Mouse (Mus musculus): Measurements from ENCODE around the gene Gm21974. TPM values are rescaled to one million over a fixed set of nuclear protein-coding genes. Genes with fewer than 3 reads are reported as not detected.

Gene Gm21974
- not detected in 2 replicates for total RNA-seq (2012; rRNA removed)
- total RNA-seq (2014; rRNA removed): not detected in 2 replicates
- polyA plus RNA-seq (2012; ENCODE audit: insufficient read length, low read depth): not detected in 2 replicates

DNA sequence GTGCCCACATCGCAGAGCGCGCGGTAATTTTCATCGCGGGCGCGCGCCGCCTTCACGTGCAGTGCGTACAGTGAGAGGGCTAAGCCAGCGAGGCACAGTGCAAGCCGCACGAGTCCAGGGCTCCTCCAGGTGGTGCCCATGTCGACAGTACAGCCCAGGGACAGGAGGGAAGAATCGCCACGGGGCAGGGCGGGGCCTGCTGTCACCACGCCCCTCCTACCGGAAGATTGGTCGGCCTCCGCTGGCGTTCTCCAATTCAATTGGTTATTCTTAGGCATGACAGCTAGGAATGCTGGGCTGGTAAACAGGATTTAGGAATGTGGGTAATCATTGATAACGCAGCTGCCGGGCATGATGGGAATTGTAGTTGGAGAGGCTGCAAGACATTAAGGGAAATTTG lies at the start of gene Gm21974, which contains the start of gene Vkorc1:
Gm21974 (minus strand) TSS at position 13 of the 400 bp plus-strand sequence.
Vkorc1 (minus strand) TSS at position 176 of the 400 bp plus-strand sequence.
- no peak within 1 kb of the TSS for H3K4me2 ChIP-seq (ENCODE audit: insufficient read depth, low read depth, poor library complexity, severe bottlenecking)
- dilution Hi-C loops (cut with MboI; ENCODE audit: extremely low pct_ligation_motif_present, extremely low pct_unique_long_range_greater_than_20kb, low sequenced_read_pairs) (no loop called here), in situ Hi-C loops (cut with MboI; ENCODE audit: low pct_ligation_motif_present, low pct_unique_long_range_greater_than_20kb, low sequenced_read_pairs) (no loop called here)
- 0 out of 4 replicates have a peak, but pooled peaks cover 0 to 2% of the 10 kb centered on the region in 2 experiments for H3K4me1 ChIP-seq (ENCODE audit: control insufficient read depth in 1 of 2, insufficient read depth in 2 of 2)
- H3K9me3 ChIP-seq (replicated peaks; ENCODE audit: low read length): peaks cover 3% of the 10 kb centered on the region
- TF ChIP-seq RAD21 (IDR thresholded peaks at IDR 0.05; ENCODE audit: low read depth, low read length) (no peak), USF1 (IDR thresholded peaks at IDR 0.05; ENCODE audit: low read depth, low read length) (no peak), RCOR1 (conservative IDR thresholded peaks at IDR 0.05; ENCODE audit: low read depth, low read length) (no peak), UBTF (IDR thresholded peaks at IDR 0.05; ENCODE audit: low read depth, low read length) (no peak), JUND (conservative IDR thresholded peaks at IDR 0.05; ENCODE audit: low read depth, low read length) (no peak), MAZ (IDR thresholded peaks at IDR 0.05; ENCODE audit: low read depth, low read length) (no peak), IRF4 (IDR thresholded peaks at IDR 0.05; ENCODE audit: low read depth, low read length) (no peak)
- H3K27ac ChIP-seq (ENCODE audit: insufficient read depth, low read depth): no peak within 1 kb of the TSS
- H3K9ac ChIP-seq (ENCODE audit: insufficient read depth, low read depth): no peak within 1 kb of the TSS
- H3K36me3 ChIP-seq (replicated peaks in 1 of 2; ENCODE audit: control insufficient read depth in 1 of 2, insufficient read depth in 1 of 2, low read length in 1 of 2): peaks cover 0 to 38% of the 10 kb centered on the region in 2 experiments
- H3K79me2 ChIP-seq (replicated peaks; ENCODE audit: control insufficient read depth, extremely low read depth, insufficient read depth, poor library complexity, severe bottlenecking): no peaks in the 10 kb centered on the region
- H3K4me3 ChIP-seq (replicated peaks in 1 of 3; ENCODE audit: low read depth in 2 of 3, low read length in 2 of 3, poor library complexity in 1 of 3): no peak within 1 kb of the TSS
- no peaks in the 10 kb centered on the region for H3K27me3 ChIP-seq (replicated peaks)
- DNase-seq (ENCODE audit: extremely low read depth): no peak

GRCm38 (mm10) chr7:127944614-127945013 lies 49.4 kb upstream of the Gm21974 start:
- dilution Hi-C loops (cut with MboI; ENCODE audit: extremely low pct_ligation_motif_present, extremely low pct_unique_long_range_greater_than_20kb, low sequenced_read_pairs) (no loop called here), in situ Hi-C loops (cut with MboI; ENCODE audit: low pct_ligation_motif_present, low pct_unique_long_range_greater_than_20kb, low sequenced_read_pairs) (no loop called here)
- Histone ChIP-seq H3K9ac (ENCODE audit: insufficient read depth, low read depth) (no peak overlapping the region), H3K4me2 (ENCODE audit: insufficient read depth, low read depth, poor library complexity, severe bottlenecking) (no peak overlapping the region), H3K27ac (ENCODE audit: insufficient read depth, low read depth) (no peak overlapping the region), H3K36me3 (replicated peaks in 1 of 2; ENCODE audit: control insufficient read depth in 1 of 2, insufficient read depth in 1 of 2, low read length in 1 of 2) (no peaks in the 10 kb centered on the region), H3K4me3 (replicated peaks in 1 of 3; ENCODE audit: low read depth in 2 of 3, low read length in 2 of 3, poor library complexity in 1 of 3) (no peak overlapping the region), H3K79me2 (replicated peaks; ENCODE audit: control insufficient read depth, extremely low read depth, insufficient read depth, poor library complexity, severe bottlenecking) (no peaks in the 10 kb centered on the region), H3K4me1 (ENCODE audit: control insufficient read depth in 1 of 2, insufficient read depth in 2 of 2) (no peaks in the 10 kb centered on the region), H3K9me3 (replicated peaks; ENCODE audit: low read length) (no peaks in the 10 kb centered on the region), H3K27me3 (replicated peaks) (peaks cover 64% of the 10 kb centered on the region)
- no peak for DNase-seq (ENCODE audit: extremely low read depth)
- TF ChIP-seq RCOR1 (conservative IDR thresholded peaks at IDR 0.05; ENCODE audit: low read depth, low read length) (no peak), JUND (conservative IDR thresholded peaks at IDR 0.05; ENCODE audit: low read depth, low read length) (no peak), EP300 (IDR thresholded peaks at IDR 0.05; ENCODE audit: low read length) (no peak), RAD21 (IDR thresholded peaks at IDR 0.05; ENCODE audit: low read depth, low read length) (no peak), PAX5 (IDR thresholded peaks at IDR 0.05; ENCODE audit: low read length) (no peak), UBTF (IDR thresholded peaks at IDR 0.05; ENCODE audit: low read depth, low read length) (no peak), JUN (IDR thresholded peaks at IDR 0.05; ENCODE audit: insufficient read depth, low read depth, low read length) (no peak), SIN3A (IDR thresholded peaks at IDR 0.05; ENCODE audit: low read length) (no peak), MAFK (IDR thresholded peaks at IDR 0.05; ENCODE audit: insufficient replicate concordance, low read length) (no peak), TCF12 (IDR thresholded peaks at IDR 0.05; ENCODE audit: low read depth, low read length) (no peak), HCFC1 (IDR thresholded peaks at IDR 0.05; ENCODE audit: low read depth, low read length) (no peak), TBP (conservative IDR thresholded peaks at IDR 0.05; ENCODE audit: low read depth, low read length) (no peak), MAZ (IDR thresholded peaks at IDR 0.05; ENCODE audit: low read depth, low read length) (no peak), SMC3 (IDR thresholded peaks at IDR 0.05; ENCODE audit: low read depth, low read length) (no peak), ZC3H11A (IDR thresholded peaks at IDR 0.05; ENCODE audit: low read depth, low read length) (no peak), KAT2A (IDR thresholded peaks at IDR 0.05; ENCODE audit: insufficient replicate concordance, low read length) (no peak), USF2 (conservative IDR thresholded peaks at IDR 0.05; ENCODE audit: low read depth, low read length) (no peak)
